Mouse (Mus musculus) thymus, postnatal 10 days (tissue): ENCODE measurements at regions not wholly inside any gene's neighbourhood (a gene's known extent, or its start where the extent isn't known, plus 50 kb on each side); places are given as distances from the start of the nearest gene placed in this dataset.

Experiments
- DNase-seq, 2 experiments: peaks; one replicate each; pipeline ENCODE4 v3.0.0; 2021; ENCODE audit warnings: low spot score in 2 of 2

DNA sequence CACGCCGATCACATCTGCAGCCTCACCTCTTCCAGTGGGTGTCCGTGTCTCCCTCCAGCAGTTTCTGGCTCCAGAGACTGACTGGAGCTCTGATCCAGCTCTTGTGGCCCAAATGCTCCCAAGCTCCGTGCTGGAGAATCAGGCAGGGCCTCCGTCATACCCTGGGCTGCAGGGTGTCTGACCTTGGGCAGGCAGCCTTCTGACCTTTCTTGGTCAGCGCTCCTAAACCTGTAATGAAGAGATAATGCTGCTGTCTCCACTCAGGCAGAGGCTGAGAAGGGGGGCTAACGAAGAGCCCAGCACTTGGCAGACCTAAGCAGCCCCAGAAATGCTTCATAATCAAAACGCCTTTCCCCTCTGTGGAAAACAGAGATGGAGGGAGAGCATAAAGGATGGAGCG lies 89.9 kb upstream of the Mef2a start:
- DNase-seq: no peak

DNA sequence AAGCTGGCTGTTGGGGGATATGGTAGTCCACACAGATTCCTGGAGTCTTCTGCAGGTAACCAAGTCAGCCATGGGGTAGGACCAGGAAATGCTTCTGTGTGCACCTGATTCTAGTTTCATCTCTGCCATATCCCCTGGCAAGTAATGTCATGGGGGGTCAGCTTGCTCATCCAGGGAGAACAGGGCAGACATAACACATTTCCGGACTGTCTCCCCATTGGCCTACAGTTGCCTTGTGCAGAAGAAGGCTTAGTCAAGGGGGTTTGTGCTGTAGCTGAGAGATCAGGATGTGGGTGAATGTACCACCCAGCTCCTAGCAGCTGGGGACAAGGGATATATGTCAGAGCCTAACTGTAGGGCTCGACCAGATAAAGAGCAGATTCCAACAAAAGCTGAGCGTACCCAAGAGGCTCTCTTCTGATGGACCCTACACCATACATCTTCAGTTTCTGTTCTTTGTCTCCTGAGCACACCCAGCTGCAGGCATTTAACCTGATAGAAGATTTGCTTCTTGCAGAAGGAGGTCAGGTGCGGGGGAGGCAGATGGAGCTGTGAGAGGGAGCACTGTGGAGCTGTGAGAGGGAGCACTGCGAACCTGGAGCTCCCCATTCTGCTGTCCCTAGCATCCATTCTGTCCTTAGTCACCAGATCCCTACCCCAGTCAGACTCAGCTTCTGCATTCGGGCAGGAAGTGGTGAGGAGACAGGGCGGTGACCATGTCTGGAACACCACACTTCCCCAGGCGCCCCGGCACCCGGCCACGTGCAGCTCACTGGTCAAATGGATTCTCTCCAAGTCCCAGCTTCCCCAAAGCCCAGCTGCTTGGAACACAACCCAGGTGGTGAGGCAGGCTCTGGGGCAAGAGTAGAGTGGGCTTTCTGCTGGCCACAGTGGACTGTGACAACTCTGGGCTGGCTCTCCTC lies 88.9 kb upstream of the Mef2a start:
- DNase-seq: peak; percentile 42 to 48

DNA sequence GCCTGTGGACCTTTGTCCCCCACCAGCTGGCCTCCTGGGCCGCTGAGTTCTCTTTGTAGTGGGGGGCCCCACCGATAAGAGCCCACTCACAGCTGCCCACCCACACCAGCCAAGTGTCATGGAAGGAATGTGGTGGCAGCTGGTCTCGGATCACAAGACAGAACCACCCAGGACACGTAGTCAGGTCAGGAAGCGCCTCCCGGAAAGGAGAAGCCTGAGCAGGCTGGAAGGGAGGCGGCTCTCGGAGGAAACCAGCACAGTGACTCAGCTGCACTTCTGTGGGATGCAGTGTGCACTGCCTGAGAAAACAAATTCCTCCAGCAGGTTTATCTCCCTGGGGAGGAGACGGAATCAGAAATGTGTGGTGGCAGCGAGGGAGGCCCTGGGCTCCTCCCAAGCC lies 87.2 kb upstream of the Mef2a start:
- DNase-seq: no peak

DNA sequence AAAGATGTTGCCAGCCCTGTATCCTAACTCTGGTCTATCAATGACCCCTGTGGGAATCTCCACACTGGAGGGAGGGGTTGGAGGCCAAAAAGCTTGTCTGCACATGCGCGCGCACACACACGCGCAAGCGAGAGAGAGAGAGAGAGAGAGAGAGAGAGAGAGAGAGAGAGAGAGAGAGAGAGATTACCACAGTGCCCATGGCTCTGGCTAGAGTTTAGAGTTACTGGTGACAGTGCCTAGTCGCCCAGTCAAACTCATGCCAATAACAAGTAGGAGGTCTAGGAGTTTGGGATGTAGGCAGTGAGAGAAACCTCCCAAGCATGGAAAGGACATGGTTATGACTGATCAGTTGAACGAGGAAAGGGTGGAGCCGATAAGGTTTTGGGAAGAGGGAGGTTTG lies 86.6 kb upstream of the Mef2a start:
- no peak for DNase-seq

DNA sequence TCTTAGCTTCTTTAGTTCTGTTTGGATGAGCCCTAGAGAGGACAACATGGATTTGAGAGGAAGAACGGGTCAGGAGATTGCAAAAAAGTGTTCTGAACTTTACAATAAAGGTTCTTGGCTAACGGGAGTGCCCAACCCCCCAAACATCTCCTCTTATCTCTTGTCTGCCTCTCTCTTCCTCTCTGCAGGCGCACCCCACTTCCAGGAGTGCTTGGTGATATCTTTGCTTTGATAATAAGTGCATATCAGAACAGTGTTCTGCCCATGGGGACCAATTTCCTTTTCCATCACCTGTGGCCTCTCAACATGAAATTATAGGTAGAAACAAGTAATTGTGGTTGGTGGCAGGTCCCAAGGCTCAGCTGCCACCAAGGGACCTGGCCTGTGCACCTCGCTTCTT lies 86.0 kb upstream of the Mef2a start:
- DNase-seq: no peak

DNA sequence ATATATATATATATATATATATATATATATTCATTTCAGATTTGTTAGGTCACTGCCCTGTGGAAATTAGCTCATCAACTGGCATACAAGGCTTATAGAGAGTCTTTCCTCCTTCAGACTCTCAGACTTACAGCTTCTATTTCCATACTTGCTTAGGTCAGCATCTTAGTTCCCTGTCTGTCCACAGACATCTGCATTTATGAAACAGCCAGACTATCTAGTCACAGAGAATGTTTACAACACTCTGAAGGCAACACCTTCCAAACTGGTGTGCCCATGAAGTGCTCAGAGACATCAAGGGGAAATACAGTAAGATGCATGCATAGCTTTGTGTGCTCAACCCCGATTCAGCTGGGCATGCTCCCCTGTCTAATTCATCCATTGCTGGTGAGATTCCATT lies 85.2 kb upstream of the Mef2a start:
- no peak for DNase-seq

DNA sequence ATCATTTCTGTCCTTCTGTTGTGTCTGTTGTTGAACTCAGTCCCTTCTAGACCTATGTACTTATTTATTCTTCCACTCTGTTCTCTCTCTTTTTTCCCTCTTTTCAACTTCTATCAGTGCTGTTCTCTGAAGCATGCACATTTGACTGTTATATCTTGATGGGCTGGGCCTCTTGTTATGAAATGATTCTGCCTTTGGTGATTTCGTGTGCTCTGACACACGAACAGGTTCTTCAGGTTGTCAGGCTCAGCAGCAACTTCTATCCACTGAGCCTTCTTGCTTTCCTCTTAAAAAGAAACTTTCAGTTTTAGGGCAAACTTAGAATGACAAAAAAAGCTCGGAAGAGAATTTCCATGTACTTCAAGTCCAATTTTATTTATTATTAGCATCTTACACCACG lies 83.4 kb upstream of the Mef2a start:
- DNase-seq: no peak

DNA sequence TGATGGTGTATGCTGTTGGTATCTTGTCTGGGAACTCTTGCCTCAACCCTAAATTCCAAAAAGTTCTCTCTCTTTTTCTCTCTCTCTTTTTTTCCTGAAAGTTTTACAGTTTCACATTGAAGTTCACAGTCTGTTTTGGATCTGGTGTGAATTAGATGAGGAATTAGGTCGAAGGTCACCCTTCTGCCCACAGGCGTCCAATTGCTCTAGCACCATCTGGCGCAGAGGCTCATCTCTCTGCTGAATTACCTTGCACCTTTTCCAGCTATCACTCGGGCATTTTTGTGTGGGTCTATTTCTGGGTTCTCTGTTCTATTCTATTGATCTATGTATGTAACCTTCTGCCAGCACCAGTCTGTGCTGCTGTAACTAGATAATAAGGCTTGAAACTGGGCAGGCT lies 81.8 kb upstream of the Mef2a start:
- DNase-seq: no peak

DNA sequence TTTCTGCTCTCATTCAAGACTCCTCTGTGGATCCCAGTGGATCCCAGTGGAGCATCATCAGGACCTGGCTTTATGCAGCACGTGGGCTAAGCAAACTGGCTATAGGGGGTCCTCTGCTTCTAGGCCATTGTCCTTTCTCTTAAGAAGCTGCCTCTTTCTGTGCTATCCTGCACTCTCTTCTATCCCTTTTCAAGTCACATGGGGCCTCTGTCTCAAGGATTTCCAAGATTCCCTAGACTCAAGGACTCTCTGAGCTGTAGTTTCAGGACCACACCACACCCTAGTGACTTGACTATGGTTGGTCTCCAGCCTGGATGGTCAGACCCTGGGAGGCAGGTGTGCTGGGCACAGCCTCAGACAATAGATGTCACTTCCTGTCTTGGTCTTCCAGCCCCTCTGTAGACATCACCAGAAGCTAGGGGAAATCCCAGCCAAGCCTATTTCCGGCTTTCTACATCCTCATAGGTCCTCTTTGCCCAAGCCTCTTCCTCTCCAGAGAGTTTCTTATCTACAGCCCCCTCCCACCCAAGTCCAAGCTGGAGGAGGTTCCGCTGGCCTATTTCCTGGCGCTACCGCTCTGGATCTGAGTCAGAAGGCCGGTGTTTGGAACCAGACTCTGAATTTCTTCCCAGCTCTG lies 78.6 kb upstream of the Mef2a start:
- no peak for DNase-seq

DNA sequence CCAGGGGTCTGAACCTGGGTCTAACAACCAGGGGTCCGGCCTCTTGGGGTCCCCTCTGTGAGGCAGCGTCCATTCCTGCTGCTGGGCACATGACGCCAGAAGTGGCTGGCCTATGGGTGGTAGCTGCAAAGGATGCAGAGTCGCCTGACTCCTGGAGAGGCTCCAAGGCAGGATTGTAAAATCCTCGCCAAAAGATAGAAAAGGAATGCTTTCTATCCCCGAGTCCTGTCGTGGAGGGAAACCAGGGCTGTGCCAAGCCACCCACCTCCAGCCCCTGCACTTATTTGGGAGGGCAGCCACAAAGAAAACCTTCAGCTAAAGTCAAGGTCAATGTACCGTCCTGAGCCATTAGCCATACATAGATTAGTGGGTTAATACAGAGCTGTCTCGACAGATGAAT lies 73.9 kb upstream of the Mef2a start:
- DNase-seq: no peak

DNA sequence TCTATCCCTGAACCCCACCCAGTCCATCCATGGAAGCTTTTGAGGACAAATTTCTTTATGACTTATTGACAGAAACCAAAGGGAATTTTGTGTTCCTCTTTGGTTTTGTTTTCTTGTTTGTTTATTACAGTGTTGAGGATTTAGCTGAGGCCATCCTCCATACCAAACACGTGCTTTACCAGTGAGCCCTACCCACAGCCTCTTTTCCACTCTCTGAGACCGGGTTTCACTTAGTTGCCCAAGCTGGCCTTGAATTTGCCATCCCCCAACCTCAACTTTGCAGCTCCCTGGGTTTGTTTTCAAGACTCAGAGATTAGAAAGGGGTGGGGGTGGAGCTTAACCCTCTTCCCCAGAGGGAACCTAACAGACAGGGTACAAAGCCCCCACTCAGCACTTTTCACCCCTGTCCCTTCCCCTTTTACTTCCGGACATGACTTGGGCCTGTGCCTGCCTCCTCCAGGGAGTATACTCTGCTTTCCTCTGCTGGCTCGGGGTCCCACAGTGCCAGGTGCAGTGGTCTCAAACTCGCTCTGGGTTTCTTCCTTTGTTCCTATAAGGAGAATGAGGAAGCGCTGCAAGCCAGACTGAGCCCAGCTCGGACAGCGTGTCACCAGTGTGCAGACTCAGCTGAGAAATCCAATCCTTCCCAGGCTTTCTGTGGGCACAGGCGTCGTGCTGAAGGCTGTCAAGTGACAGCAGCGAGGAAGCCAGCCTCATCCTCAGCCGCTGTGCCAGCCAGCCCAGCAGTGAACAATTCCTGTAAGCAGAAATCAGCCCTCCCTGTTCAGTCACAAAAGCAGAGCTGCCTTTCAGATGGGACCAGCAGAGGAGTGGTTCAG lies 72.8 kb upstream of the Mef2a start:
- peak; percentile 37 to 42 for DNase-seq

DNA sequence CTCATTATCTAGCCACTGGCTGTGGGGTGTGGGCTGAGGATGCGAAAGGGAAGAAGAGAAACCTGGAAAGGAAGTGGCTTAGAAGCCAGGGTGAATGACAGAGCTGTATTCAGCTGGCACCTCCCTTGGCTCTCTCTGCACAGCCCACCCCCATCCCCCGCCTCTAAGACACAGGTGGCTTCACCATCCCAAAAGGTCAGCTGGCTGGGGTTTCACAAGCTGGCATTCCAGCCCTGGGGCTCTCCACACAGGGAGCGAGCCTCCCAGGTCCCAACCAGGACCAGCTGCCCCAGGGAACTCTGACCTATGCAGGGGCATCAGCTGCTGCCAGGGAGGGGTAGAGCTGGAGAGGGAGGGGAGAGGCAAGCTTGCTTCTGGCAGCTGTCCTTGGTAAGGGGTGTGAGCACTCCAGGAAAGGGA lies 71.9 kb upstream of the Mef2a start:
- DNase-seq: peak; percentile 57 to 63

DNA sequence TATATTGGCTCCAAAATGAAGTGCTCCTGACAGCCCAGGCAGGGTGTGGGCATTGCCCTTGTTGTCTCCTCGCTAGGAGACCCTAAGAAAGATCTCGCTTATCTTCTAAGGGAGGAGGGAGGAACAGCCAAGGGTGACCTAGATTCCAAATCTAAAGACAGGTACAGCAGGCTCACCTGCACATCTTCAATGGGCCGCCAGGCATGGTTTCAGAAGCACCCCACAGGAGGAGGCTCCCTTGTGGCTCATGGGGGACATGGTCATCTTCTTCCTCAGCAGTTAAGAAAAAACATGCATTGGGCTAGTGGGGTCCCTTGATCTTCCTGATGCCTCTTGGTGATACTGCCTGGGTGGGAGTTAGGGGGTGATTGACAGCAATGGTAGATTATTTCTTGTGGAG lies 71.0 kb upstream of the Mef2a start:
- DNase-seq: peak; percentile 25 to 27

DNA sequence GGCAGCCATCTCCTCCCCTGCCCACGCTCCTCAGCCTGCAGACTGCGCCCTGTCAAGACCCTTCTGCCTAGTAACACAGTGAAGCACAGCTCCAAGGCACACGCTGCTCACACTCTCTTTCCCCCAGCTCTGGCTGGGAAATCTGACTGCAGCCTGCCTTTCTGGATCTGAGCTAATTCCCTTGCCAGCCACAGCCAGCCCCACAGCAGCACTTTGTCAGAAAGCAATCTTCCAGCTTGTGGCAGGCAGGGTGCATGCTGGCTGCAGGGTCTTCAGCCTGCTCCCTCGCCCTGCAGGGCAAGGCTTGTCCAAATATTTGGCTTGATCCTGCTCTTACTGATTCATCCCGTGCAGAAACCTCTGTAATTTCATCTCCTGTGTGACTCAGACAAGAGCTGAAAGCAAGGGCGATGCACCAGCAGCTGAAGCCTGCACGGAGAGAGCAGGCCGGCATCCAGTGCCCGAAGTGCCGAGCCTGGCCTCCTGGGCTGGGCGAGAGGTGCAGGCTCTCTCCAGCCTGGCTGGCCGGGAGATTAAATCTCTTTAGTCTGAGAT lies 70.4 kb upstream of the Mef2a start:
- DNase-seq: no peak

DNA sequence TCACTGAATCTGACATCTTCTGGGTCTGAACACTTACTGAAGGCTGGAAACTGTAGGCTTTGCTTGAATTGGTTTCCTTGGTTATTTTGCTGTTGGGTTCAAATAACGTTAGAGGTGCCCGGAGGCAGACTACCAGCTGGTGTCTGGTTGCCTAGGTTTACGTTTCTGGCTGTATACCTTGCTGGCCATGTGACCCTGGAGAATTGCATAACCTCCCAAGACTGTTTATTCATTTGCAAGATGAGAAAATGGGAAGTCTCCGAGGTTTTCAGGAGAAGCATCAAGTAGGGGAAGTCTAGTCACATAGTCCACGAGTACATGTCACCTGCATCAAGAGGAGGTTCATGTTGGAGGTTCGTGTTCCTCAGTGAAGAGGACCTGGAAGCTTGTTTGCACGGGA lies 69.6 kb upstream of the Mef2a start:
- DNase-seq: no peak

DNA sequence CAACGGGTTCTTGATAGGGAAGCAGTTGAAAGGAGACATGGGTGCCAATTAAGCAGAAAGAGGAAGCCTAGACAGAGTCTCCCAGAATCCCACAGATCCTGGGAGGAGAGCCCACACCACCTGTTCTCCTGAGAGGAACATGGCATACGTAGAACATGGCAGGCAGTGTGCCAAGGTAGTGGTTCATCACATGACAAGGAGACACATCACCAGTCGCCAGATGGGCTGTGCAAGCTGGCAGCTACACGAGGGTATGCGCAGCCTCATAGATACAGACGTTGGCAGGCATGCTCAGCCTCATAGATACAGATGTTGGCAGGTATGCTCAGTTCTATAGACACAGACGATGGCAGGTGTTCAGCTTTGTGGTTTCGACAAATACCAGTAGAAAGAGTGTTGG lies 68.1 kb upstream of the Mef2a start:
- DNase-seq: peak; percentile 48 to 76

DNA sequence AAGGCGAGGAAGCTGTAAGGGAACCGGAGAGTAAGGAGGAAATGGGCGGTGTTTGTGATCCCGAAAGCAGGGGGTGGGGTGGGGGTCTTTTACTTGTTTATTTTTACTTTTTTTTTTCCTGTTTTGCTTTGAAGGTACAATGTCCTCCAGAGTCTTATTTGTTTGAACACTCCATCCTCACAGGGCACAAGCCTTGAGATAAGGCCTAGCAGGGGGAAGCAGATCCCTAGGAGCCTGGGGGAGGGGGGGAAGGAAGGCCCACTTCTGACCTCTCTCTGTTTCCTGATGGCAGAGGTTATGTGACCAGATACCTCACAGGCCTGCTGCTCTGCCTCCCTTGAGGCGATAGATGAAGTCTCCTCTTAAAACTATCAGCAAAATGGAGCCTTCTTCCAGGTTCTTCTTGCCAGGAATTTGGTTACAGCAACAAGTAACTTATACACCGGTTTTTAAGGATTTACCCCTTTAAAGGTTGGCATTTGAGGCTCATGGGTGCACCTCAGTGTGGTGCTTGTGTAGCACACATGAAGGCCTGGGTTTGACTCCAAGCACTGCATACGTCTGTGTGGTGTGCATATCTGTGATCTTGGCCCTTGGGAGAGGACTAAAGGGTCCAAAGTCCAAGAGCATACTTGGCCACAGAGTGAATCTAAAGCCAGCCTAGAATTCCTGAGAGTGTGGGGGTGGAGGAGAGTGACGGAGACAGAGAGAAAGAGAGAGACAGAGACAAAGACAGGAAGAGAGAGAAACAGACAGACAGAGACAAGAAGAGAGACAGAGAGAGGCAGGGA lies 64.8 kb upstream of the Mef2a start:
- no peak for DNase-seq

DNA sequence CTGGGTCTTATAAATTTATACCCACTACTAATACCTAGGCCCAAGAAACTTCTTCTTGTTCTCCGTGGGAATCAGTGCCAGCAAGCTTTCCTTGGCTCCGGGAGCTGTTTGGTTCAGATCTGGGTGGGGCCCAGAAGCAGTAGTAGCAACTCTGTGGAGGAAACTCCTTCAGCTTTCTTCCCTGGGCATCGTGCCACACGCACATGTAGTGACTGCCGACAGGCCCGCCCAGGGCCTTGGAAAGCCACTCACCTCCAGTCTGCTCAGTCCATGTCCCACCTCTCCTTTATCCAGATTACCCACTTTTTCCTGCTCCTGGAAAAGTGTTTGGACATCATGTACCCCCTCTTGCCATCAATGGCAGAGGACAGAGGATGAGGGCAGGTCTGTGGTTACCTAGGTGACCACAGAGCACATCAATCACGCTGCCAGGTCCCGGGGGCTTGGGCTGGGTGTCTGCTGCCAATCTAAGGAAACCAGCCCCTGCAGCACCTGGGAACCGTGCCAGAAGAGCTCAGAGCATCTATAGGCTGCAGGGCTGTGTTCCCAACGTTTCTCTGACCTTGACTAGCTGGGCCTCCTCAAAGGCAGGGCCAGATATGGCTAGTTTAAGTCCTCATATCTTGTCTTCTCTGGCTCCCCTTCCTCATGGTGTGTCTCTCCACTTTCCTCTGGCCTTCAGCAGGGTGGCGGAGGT lies 63.1 kb upstream of the Mef2a start:
- no peak for DNase-seq

DNA sequence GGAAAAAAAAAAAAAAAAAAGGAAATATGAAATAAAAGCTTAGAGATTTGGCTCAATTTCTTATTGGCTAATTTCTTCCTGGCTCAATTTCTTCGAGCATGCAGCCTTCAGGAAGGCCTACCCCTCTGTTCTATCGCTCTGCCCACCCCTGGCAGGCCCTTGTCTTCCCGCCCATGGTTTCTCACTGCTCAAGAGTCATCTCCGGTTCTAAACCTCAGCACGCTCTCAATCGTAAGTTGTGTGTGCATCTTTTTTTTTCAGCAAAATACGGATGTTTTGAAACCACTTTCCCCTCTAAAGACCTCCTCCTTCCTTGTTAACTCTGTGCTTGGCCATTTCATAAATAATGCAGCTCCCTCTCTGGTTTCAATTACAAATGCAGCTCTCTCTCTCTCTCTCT lies 58.3 kb upstream of the Mef2a start:
- DNase-seq: no peak

DNA sequence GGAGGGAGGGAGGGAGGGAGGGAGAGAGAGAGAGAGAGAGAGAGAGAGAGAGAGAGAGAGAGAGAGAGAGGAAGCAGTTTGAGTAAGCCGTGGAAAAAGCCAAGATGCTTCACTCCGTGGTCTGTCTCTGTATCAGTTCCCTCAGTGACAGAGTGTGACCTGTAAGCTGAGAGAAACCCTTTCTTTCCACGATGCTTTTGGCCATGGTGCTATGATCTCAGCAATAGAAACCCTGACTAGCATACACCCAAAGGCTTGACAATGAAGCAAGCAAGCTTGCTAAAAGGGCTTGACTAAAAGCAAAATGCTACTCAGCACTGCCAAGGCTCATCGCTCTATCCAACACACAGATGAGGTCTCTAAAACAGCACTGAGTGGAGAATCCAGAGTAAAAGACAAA lies 57.4 kb upstream of the Mef2a start:
- DNase-seq: no peak
